Mouse (Mus musculus) MEL-GATA-1-ER (cell line): ENCODE data around the gene Cmas.

Experiments used
- DNase-seq: peaks from one replicate; pipeline ENCODE4 v3.0.0-alpha.2; 2012; ENCODE audit warnings: low read depth; ENCODE audit errors: extremely low read depth

Gene Cmas

GRCm38 (mm10) chr6:142756507-142757333 is at the start of gene Cmas:
TSS of gene Cmas (plus strand) at chr6:142756686.
- peak; percentile 45 for DNase-seq

- DNase-seq, result no peak
Measured at GRCm38 (mm10) chr6:142706688-142707087, 49.8 kb upstream of the Cmas start.

DNA sequence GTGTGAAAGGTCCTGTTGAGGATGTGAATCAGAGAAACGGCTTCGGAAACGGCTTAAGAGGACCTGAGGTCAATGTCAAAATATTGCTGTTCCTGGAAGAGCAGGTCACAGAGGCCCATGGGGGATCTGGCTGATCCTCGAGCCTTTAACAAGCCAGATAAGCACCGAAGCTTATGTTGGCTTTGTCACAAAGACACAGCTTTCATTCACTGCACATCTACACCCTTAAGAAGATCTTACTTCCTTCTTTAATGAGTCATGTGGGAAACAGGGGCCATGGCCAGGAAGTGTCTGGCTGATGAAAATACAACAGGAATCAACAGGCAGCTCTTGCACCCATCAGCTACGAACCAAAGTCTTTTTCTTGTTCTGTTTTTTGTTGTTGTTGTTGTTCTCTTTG is 48.1 kb upstream of the Cmas start:
- peak; percentile 7 for DNase-seq

GRCm38 (mm10) chr6:142710690-142711089 is 45.8 kb upstream of the Cmas start:
- peak; percentile 8 for DNase-seq

GRCm38 (mm10) chr6:142711106-142711505 is 45.4 kb upstream of the Cmas start:
- DNase-seq, result no peak

GRCm38 (mm10) chr6:142715026-142715425 is 41.5 kb upstream of the Cmas start:
- no peak for DNase-seq

- no peak for DNase-seq
Measured at GRCm38 (mm10) chr6:142717186-142717585, 39.3 kb upstream of the Cmas start.

DNA sequence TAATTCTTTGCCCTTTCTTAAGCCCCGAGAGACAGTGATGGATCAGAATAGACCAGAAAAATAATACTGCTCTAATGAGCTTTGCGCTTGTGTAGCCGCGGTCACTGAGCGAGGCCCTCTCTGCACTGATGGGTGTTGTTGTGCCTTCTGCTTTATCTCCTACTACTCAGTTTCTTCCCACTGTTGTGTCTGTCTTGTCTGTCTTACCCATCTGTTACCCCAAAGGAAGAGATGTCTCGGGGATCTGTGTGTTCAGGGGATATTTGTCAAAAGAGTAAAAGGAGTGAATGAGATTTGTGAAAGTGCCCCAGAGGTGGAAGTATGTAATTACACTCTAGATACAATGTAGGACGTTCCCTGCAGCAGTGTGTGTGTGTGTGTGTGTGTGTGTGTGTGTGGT is 38.3 kb upstream of the Cmas start:
- no peak for DNase-seq

DNA sequence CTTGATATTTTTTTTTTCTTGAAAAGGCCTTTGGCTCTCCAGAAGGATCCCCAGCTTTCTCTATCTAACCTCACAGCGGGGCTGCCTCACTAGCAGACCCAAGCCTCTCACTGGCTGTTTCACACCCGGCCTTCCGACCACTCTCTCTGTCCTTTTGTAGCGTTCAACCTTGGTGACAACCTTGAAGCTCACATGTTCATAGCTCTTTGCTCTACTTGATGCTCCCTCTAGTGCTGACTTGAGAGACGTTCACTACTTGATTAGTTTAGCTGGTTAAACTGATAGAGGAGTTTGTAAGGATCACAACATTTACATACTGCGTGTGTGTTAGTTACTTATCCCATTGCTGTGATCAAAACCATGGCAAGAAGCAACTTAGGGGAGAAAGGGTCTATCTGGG is 35.8 kb upstream of the Cmas start:
- no peak for DNase-seq

GRCm38 (mm10) chr6:142721731-142722130 is 34.8 kb upstream of the Cmas start:
- no peak for DNase-seq

DNA sequence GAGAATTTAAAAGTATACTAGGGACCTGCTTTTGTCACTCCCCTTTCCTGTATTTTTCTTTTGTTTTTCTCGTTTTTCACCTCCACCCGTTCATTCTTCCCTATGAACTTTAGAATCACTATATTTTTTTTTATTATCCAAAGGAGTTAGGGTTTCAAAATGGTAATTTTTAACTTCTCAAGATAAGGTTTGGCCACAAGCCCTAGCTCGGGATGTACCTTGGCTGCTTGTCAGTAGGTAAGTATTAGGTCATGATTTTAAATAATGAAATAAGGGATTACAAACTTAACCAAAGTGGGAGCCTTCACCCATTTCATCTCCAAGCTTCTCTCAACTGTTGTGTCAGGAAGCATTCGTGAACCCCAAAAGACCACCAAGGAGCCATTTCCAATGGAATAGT is 30.5 kb upstream of the Cmas start:
- no peak for DNase-seq

GRCm38 (mm10) chr6:142732567-142733290 is 23.8 kb upstream of the Cmas start:
- no peak for DNase-seq

DNA sequence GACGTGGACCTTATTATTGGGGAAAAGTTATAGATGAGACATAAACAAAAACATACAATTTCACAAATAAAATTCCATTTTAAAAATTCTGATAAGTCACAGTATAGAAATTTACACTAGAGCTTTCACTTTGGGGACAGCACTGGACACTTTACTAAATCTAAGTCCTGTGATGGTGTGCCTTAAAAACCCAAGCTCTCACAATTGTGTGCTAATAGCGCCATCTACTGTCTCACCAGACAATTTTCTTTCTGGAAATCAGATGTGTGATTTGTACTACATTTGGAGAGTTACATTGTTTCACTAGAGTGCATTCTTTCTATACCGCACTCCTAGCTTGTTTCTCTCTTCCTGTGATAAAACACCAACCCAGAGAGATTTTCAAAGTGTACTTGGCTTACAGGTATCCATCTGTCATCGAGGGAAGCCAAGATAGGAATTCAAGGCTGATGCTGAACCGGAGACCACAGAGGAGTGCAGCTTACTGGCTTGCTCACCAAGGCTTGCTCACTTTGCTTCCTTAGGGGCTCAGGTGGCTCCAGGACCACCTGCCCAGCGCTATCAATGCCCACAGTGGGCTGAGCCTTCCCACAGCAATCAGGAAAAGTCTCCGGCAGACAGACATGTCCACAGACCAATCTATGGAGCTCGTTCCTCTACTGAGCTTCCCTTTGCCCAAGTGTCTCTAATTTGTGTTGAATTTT is 21.0 kb upstream of the Cmas start:
- peak; percentile 39 for DNase-seq

DNA sequence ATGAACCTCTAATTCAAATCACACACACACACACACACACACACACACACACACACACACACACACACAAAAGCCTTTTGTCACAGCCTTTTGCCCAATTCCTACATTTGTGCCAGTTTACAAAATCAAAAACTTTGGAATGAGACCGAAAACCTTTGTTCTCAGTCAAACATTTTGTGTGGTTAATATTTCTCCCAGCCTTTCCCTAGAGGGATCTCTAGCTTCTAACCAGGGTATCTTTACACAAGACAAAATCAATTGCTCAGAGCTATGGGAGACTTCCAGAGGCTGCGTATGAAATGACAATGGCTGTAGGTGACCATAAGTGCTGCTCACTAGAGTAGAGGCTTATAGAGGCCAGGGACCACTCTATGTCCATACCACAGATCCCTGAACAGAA is 18.3 kb upstream of the Cmas start:
- DNase-seq, result no peak

DNA sequence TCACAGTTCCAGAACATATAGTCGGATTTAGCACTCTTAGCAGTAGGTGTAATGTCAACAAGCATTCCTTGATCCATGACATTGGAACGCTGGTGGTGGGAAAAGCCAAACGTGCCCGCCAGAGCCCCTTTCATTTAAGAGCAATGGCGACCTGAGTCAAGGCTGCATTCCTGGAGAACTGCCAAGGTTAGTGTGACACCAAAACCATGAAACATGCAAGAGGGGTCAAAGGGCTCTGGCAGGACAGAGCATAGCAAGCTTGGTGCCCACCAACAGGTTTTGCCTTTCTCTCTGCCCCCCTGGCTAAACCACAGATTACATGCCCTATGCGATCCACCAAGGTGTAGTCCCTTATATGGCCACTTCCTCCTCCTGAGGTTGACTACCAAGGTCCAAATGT is 17.8 kb upstream of the Cmas start:
- no peak for DNase-seq

- no peak for DNase-seq
Measured at GRCm38 (mm10) chr6:142741763-142742162, 14.7 kb upstream of the Cmas start.

DNA sequence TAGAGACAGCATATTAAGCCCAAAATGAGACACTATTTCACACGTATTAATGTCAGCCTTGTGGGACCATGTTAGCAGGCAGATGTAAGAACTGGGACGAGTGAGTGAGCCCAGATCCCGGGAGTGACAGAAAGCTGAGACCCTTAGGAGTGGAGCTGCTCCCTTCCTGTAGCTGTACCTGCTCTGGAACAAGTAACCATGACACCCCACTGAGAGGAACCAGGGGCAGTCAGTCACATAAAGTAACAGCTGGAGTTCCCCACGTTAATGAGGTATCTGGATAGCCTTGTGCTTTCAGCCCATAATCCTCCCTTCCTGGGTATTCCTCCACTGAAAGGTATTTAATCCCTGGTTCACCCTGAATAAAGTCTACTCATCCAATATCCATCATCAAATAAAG is 13.3 kb upstream of the Cmas start:
- no peak for DNase-seq

DNA sequence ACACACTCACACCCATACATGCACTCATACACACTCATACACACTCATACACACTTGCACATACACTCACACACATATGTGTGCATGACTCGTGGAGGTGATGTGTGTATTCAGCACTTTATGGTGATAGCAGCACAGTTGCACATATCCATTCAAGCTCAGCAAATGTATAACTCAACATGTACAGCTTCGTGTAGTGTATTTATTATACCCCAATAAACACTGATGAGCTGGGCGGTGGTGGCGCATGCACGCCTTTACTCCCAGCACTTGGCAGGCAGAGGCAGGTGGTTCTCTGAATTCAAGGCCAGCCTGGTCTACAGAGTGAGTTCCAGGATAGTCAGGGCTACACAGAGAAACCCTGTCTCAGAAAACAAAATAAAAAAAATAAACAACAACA is 11.0 kb upstream of the Cmas start:
- no peak for DNase-seq

GRCm38 (mm10) chr6:142746765-142747164 is 9.7 kb upstream of the Cmas start:
- DNase-seq, result no peak

DNA sequence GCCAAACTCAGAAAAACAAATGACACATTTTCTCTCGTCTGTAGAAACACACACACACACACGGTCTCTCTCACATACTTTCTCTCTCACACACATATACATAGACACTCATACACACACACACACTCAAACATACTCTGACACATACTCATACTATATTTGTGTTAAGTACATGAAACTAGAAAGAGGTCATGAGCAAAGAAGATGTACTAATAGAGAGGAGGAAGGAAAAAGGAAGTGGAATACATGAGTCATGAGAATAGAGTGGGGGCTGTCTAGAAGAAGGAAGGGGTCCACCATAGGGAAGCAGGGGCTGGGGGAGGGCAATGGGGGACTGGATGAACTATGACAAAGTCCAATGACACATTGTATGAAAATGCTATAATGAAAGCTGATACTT is 9.3 kb upstream of the Cmas start:
- DNase-seq, result no peak

GRCm38 (mm10) chr6:142748057-142748708 is 8.3 kb upstream of the Cmas start:
- no peak for DNase-seq

GRCm38 (mm10) chr6:142751365-142751764 is 5.1 kb upstream of the Cmas start:
- no peak for DNase-seq
